Mouse (Mus musculus): ENCODE data around the gene Fkbp4.

Gene Fkbp4

DNA sequence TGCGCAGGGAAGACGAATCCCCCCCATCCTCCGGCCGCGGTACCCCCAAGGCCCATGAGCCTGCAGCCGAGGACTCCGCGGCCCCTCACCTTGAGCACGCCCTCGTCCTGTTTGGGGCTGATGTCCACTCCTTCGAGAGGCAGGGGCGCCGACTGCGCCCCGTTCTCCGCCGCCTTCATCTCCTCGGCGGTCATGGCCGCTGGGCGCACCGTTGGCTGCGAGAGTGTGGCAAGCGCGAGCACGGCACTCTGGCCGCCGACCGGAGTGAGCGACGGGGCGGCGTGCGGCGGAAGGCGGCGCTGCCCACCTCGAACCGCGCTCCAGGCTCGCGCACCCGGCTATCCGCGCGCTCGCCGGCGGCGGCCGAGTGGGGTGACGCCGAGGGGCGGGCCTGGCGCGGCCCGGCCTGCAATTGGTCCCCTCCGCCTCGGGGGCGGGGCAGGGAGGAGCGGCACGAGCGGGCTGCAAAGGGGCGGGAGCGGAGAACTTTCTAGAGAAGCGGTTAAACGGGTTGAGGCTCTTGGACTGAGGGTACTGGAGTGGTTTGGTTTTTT is at the start of gene Fkbp4:
Fkbp4 (minus strand) TSS at position 361 of the 554 bp plus-strand sequence.
- peak; percentile 94 to 95 for DNase-seq (ENCODE audit: low spot score in 2 of 2)

DNA sequence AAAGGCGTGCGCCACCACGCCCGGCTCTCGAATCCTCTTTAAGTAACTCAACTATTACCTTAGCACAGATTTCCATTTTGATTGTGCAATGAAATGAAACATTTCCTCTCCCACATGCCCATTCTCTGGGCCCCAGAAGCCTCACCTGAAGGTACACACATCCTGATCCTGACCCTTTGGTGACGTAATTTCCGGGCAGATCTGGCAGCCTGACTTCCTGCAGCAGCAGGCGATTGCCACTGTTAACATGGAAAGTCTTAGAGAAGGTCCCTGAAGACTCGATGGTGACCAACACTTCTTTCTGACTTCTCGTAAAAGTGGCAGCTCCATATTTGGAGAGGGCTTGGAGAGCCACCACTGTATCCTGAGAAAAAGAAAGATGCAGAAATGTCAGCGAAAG is 49.3 kb upstream of the Fkbp4 start:
- no peak for DNase-seq (ENCODE audit: low spot score in 2 of 2)

DNA sequence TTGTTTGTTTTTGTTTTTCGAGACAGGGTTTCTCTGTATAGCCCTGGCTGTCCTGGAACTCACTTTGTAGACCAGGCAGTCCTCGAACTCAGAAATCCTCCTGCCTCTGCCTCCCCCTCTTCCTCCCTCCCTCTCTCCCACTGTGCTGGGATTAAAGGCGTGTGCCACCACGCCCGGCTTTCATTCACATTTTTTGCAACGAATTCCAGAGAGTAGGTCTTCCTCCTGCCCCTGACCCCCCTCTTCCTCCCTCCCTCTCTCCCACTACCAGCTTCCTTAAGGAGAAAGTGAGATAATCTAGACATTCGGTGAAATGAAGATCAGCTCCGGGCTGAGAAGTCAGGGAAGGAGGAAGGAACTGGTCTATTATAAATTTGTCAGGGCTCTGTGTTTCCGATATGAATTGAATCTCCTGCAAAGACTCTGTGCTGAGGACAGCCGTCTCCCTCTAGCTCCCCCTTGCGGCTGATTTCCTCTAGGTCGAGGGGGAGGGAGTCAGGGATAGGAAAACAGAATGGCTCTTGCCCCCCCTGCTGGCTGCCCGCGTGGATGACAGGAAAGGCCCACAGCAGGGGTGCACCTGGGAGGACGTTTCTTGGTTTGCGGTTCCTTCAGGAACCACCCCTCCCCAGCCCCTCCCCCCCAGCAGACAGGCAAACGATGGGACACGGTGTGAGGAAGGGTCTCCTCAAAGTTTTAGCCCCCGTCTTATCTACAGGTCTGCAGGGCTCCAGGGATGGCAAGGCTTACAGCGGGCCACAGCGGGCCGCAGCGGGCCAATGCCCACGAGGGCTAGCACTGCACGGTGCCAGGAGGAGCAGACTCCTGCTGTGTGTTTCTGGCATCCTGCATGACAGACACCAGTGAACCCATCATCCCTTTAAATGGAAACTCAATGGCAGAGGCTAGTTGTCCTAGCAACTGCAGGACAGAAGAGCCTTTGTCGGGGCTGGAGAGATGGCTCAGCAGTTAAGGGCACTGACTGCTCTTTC is 41.3 kb upstream of the Fkbp4 start:
- peak; percentile 87 to 92 for DNase-seq (ENCODE audit: low spot score in 2 of 2)

DNA sequence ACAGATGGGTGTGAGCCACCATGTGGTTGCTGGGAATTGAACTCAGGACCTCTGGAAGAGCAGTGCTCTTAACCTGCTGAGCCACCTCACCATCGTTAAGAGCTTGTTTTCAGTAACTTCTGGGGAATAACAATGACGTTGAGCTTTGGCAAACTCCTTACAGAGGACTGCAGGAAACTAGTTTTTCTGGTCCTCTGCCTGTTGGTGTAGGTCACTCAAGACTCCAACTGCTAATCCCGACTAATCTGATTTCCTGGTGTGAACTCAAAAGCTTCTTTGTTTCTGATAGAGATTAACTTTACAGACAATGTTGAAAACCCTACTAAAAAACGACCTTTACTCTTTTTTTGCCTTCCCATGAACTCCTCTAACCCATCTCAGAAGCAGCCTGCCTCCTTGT is 39.0 kb upstream of the Fkbp4 start:
- DNase-seq (ENCODE audit: low spot score in 2 of 2), result no peak

DNA sequence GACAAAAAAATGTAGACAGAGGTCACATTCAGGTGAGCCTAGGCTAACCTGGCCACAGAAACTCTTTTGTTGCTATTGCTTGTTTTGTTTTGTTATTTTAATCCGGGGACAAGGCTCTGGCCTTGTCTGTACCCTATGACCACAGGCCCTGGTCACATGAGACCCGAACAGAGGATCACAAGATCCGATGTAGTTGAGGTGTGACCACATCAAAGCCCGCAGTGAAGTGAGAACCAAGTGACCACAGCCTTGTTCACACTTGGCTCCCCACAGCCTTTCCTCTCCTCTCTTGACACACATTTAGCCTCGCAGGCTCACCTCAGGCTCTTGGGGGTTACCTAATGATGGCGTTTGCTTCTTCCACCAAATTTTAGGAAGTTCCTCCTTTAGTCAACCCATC is 35.6 kb upstream of the Fkbp4 start:
- no peak for DNase-seq (ENCODE audit: low spot score in 2 of 2)

DNA sequence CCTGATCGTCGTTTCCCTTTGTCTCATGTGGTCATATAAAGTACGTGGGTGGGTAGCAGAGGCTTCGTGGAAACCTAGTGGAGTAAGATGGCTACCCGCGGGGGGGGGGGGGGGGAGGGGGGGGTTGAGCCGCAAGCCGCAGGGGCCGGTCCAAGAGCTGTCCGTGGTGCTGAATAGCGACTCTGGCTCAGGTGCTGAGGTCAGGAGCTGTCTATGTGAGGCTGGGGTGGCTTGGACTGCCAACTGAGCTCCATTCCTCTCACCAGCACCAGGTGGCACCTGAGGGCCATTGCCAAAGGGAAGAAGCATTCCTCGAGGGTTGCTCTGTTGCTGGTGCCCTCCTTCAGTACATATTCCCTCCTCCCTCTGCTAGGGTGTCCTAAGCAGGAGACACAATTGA is 31.0 kb upstream of the Fkbp4 start:
- DNase-seq (ENCODE audit: low spot score in 2 of 2), result no peak

DNA sequence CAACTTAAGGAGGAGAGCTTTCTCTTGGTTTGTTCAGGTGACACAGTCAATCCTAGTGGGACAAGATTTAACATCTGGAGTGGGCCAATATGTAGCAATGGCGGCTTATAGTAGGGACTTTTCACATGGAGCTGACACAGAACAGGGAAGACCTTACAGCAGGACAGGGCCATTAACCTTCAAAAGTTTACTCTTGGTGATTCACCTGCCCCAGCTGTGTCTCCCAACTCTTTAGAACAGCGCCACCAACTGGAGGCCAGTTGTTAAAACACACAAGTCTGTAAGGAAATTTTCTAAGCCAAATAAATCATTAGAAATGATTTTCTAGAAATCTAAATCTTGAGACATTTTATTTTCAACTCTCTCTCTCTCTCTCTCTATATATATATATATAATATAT is 28.8 kb upstream of the Fkbp4 start:
- DNase-seq (ENCODE audit: low spot score in 2 of 2), result no peak

DNA sequence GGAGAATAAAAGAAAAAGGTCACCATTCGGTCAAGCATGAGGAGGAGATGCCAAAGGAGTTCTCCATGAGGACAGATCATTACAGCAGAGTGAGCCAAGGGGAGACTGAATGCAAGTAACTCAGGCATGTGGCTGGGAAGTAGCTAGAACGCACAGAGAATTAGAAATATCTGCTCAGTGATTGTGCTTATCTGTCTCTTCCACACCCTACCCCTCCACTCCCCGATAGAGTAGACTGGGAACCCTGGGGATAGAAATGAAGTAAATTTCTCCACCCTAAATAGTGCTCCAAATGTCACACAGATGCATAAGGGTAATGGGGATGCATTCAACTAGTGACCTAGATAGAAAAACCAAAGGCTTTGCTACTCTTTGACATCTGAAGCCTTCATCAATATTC is 28.1 kb upstream of the Fkbp4 start:
- no peak for DNase-seq (ENCODE audit: low spot score in 2 of 2)

DNA sequence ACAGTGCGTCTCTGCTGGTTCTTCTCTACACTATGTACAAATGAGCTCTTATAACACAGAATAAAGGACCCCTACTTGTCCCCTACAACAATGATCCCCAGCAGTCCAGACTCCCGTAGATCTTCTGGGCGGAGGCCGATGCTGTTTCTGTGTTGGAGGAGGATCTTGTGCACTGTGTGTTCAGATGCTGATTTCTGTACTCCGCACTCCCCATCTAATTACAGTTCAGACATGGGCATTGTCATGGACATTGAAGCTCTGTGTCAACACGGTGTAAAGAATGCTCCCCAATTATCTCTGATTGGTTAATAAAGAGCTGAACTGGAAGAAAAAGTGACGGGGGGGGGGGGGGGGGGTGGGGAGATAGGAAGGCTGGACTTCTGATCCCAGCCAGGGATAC is 27.6 kb upstream of the Fkbp4 start:
- no peak for DNase-seq (ENCODE audit: low spot score in 2 of 2)

DNA sequence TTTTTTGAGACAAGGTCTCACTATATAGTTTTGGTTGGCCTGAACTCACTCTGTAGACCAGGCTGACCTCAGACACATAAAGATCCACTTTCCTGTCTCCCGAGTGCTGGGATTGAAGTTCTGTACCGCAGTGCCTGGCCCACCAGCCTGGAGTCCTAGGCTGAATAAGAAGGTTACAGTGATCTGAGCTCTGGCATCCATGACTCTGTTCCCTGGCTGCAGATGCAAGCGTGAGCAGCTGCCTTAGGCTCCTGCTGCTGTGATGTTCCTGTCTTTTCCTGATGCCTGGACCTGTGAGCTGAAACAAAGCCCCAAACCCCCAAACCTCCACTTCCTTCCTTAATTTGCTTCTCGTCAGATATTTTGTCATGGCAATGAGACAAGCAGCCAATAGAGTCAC is 26.5 kb upstream of the Fkbp4 start:
- DNase-seq (ENCODE audit: low spot score in 2 of 2), result no peak

DNA sequence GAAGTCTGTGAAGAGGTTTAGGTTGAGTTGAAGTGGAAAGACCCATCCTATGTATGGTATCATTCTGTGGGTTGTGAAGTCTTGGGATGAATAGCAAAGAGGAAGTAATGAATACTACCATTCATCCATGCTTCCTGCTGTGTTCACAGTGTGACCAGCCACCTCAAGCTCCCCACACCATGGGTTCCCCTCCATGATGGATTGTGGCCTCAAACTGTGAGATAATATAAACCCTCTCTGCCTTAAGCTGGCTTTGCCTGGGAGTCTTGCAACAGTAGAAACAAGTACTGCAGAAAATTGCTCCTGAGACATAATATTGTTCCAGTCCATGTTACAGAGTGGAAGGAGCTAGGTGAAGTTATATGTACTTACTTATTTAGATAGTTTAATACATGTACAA is 23.1 kb upstream of the Fkbp4 start:
- DNase-seq (ENCODE audit: low spot score in 2 of 2), result no peak

DNA sequence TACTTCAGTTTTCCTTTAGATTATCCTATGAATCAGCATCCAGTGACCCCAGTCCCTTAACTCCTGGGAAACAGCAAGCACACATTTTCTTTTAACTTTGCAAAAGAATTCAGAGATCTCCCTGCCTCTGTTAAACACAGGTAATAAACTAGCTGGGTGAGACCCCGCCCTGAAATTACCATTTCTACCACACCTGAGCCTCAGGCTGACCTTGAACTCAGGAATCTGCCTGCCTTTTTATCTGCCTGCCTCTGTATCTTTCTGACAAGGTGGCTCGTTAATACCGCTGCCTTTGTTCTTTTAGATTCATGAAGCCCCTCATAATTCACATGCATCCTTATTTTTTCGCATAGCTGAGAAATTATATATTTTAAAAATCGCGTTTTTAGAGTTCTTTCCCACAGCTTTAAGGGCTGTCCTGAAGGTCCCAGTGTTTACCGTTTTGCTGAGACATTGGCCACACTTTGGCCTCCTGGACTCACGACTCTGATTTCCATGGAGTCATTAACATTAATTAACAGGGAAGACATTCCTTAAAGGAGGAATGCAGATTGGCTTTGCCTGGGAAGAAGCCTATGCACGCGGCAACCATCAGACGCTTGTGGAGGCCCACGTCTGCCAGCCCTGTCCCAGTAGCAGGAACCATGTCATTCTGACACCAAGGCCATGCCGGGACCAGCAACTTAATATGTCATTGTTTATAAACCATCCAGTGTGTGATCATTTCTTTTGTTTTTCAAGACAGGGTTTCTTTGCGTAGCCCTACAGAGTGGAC is 22.4 kb upstream of the Fkbp4 start:
- no peak for DNase-seq (ENCODE audit: low spot score in 2 of 2)

DNA sequence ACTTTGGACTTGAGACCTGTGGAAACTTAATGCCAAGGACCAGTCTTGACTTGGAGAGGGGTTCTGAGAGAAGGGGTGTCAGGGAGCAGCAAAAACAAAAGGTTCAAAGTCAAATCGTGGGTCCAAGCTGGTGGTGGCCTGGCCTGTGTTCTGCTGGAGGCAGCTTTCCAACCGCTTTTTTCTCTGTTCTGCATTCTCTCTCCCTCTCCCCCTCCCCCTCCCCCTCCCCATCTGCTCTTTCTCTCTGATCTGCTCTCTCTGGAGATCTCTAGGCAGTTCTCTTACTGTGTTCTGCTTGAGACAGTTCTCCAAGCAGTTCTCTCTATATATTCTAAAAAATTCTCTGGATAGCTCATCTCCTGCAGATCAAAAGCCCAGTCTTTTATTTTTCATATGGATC is 21.8 kb upstream of the Fkbp4 start:
- no peak for DNase-seq (ENCODE audit: low spot score in 2 of 2)

DNA sequence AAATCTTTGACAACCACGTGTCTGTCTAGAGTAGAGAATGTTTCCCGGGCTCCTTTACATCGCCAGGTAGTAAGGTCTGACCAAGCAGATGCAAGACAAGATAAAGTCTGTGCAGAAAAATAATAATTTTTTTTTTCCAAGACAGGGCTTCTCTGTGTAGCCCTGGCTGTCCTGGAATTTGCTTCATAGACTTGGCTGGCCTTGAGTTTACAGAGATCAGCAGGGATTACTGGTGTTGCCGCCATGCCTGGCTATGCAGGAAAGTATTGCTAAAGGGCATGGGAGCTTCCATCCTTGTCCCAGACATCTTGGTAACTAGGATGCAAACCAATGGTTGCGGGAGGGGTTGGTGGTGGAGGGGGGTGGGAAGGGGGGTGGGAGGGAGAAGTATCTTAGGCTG is 18.7 kb upstream of the Fkbp4 start:
- DNase-seq (ENCODE audit: low spot score in 2 of 2), result no peak

DNA sequence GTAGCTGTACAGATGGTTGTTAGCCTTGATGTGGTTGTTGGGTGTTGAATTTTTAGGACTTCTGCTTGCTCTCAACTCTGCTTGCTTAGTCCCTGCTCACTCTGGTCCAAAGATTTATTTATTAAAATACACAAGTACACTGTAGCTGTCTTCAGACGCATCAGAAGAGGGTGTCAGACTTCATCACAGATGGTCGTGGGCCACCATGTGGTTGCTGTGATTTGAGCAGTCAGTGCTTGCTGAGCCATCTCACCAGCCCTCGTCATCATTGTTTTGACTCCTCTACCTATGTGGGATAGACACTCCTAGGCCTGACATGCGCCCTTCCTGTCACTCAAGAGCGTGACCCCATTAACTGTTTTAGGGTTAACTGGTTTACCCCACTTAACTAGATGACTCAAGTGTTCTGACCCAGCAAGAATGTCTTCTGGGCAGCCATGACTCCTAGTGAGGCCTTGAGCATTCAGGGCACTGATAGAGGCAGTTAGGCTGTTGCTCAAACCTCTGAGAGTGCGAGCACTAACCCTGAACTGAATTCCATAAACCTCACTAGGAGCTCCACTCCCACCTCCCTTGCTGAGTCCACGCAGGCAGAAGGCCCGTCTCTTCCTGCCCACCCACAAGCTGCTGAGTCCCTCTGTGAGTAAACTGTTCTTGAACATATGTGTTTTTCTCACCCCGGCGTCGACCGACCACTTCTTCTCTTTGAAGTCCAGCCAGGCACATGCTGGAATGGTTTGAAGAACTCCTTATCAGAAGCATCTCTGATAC is 17.5 kb upstream of the Fkbp4 start:
- no peak for DNase-seq (ENCODE audit: low spot score in 2 of 2)

DNA sequence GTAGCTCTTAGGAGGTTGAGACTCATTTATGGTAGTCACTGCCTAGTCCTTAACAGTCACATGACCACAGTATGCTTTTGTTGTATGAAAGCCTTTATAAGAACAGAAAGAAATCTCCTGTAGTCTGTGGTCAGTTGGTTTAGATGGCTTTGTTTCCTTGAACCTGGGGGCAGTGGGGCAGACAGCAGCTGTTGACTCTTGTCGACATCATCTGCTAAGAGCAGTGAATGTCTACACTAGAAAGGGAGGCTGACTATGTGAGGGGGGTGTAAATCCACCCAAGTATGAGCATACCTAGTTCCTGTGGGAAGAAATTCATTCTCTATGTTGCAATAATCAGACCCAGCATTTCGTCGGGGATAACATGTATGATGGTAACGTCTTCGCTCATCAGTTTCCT is 8.6 kb upstream of the Fkbp4 start:
- DNase-seq (ENCODE audit: low spot score in 2 of 2), result no peak

DNA sequence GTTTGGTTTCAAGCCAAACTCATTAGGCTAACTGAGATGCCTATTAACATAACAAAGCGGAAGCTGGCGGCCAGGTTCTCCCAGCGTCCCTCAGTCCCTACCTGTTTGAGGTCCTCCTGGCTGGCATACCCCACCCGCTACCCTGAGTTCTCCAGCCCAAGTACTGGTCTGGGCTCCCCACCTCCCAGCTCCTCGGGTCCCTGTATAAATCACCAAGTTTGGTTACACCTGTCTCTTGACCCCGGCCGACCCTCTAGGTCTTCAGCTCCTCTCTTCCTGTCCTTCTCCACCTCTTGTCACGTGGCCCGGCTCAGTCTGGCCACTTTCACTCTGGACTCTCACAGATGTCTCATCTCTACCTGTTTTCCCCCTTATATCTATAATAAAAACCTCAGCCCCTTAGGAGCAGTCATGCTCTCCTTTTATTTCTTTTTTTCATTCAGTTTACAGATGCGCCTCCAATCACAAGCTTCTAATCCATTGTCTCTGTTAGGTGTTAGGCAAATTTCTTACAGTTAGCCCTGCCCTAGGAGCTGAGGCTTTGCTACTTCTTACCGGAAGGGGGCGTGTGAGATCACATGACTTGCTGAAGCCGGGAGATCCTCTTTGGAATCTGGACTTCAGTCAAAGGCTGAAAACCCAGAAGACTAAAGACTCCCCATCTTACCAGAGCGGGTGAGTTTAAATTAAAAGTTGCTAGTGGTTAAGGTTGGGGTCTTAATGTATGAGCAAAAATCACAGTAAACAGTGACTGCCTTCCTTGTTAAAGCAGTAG is 7.5 kb upstream of the Fkbp4 start:
- DNase-seq (ENCODE audit: low spot score in 2 of 2), result peak; percentile 51 to 54

DNA sequence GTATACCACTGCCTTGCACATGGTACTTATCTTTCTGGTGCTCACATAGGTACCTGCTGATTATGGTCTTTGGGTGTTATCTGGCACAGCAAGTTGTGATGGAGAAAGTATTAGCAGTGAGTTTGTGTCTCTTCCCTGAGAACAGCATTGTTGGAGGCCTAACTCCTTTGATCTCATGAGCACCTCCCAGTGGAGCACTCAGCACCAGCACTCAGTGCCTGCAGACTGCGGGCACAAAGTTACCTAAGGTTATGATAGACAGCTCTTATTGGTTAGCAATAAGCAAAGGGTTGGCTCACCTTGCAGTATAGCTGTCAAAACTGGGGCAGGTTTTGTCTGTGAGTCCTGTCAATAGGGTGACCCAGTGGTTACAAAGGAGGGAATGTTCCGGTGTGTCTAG is 1.8 kb upstream of the Fkbp4 start:
- no peak for DNase-seq (ENCODE audit: low spot score in 2 of 2)

DNA sequence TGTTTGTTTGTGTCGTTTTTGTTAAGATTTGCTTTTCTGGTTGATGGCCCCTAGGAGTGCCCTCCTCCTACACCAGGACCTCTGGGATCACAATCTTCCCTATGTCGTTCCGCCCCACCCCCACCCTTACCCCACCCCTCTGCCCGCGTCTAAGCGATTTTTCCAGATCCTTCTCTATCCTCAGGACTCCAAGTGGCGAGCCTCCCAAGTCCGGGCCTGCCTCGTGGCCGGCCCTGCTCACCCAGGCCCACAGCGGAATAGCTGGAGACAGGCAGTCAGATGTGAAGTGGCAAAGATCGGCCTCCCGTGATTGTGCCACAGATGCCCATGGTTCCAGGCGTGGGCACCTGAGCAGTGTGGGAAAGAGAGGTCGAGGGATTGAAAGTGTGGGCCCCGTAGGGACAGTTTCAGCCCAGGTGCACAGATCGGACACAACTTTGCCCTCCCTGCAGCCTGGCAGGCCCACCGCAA is 429 bp upstream of the Fkbp4 start:
- DNase-seq (ENCODE audit: low spot score in 2 of 2), result no peak

DNA sequence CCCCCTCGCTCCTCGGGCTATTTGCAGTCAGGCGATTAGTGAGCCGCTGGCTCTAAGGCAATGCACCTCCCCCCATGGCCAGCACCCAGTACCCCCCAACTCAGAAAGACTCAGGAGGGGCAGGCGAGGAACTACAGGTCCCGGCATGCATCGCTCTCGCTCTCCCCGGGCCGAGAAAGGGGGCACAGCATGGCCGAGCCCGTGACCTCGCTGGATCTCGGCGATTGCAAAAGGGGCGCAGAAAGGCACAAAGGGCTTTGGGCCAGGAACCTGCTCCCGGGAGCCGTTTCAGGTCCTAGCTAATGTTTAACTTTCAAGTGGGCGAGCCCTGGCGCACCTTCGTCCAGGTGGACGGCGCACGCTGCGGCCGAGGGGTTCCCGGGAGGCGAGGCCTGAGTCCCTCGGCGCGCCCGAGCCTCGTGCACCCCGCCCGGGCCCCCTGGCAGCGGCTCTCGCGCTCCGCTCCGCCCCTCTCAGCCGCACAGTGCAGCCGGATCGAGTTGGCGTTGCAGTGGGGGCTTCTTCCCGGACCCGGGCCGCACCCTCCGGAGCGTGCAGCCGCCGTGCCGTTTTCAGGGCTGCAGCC is 653 bp downstream of the Fkbp4 start:
- DNase-seq (ENCODE audit: low spot score in 2 of 2), result peak; percentile 66 to 67

DNA sequence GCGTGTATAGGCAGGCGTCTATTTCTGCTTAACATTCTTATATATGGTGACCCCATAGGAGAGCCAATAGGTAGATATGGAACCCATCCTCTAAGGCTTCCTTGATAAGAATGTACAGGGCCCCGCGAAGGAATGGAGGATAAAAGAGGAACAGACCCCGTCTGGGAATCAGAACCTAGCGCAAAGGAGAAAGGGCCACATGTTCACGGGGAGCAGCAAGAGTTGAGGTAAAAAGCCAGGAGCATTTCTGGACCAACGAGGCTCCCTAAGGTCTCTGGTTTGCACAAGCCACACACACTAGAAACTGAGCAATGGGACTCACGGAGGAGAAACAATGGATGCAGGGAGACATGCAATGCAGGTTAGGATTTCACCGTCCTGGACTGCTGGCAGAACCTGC is 1.2 kb downstream of the Fkbp4 start:
- DNase-seq (ENCODE audit: low spot score in 2 of 2), result no peak

Measured in heart, adult 9 months (tissue).